Mouse (Mus musculus) forebrain, embryonic 12.5 days (tissue): Measurements from ENCODE around the gene Pdhx. TPM values are rescaled to one million over a fixed set of nuclear protein-coding genes. Genes with fewer than 3 reads are reported as not detected.

Experiments used
- ATAC-seq: fragments of 200-750 bp; cut with Nextera tagmentation; 2 replicates; pipeline ENCODE4 v1.8.0; 2017; ENCODE audit warnings: moderate TSS enrichment; ENCODE audit not compliant: low FRiP score
- H3K27ac ChIP-seq: fragments of 300-500 bp; sonication (generic); 2 replicates; pipeline ENCODE4 v1.5.1; 2016; ENCODE audit warnings: mild to moderate bottlenecking
- H3K27me3 ChIP-seq: fragments of 300-500 bp; sonication (generic); 2 replicates; pipeline ENCODE4 v1.6.1; 2016; ENCODE audit warnings: mild to moderate bottlenecking
- H3K36me3 ChIP-seq: fragments of 300-500 bp; sonication (generic); replicated peaks from 2 replicates; pipeline ENCODE4 v1.6.1; 2016; ENCODE audit warnings: mild to moderate bottlenecking
- H3K4me1 ChIP-seq: fragments of 300-500 bp; sonication (generic); 2 replicates; pipeline ENCODE4 v1.6.1; 2016
- H3K4me2 ChIP-seq: fragments of 300-500 bp; sonication (generic); 2 replicates; pipeline ENCODE4 v1.6.1; 2016; ENCODE audit warnings: mild to moderate bottlenecking, moderate library complexity
- H3K4me3 ChIP-seq: fragments of 300-500 bp; sonication (generic); replicated peaks from 2 replicates; pipeline ENCODE4 v1.5.1; 2016; ENCODE audit warnings: mild to moderate bottlenecking
- H3K9ac ChIP-seq: fragments of 300-500 bp; sonication (generic); 2 replicates; pipeline ENCODE4 v1.6.1; 2016; ENCODE audit warnings: mild to moderate bottlenecking
- H3K9me3 ChIP-seq: fragments of 300-500 bp; sonication (generic); 2 replicates; pipeline ENCODE4 v1.6.1; 2016
- WGBS: fragments of 180-500 bp; shearing (Covaris S2); methylation state at CpG from one replicate; pipeline ENCODE4 v1.1.7; 2016; 5-methylcytosine and 5-hydroxymethylcytosine counted together
- polyA plus RNA-seq: library from polyadenylated mRNA; unstranded; fragments of >200 nt; fragmentation: Nextera tagmentation; extraction: Ambion mirVana; gene quantifications from 2 replicates; pipeline ENCODE4 v1.2.1, GENCODE M21; 2016

The Pdhx gene
- 47.8 and 48.9 TPM in 2 replicates for polyA plus RNA-seq

DNA sequence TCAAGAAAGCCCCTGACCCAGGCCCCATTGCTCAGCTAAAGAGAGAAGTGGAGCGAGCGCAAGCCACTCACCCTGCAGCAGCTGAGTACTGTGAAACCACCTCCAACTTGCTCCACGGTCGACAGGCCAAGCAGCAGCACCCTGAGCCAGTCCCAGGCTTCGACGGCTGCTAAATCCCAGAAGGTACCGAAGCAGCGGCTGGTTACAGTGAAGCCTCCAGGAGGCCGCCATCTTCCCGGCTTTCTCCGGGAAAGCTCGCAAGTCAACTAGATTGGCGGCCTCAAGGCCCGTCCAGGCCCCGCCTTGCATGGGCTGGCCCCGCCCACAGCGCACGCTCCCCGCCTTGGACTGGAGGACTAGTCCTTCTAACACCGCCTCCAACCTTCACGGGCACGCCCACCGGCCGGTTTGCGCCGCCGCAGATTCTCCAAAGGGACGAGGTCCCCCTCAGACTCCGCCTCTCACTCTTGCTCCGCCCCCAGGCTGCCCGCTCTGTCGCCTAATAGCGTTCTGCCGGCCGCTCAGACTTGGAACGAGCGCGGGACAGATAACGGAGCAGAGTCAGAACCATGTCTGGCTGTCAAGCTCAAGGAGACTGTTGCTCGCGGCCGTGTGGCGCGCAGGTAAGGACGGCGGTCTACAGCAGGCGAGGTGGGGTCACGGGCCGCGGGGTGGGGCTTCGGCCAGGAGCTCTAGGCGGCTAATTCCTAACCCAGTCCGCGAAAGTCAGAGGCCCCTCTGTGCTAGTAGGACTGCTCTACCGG, at the start of gene Pdhx, which contains the start of gene Apip:
TSS of gene Pdhx (minus strand) at position 295 of the 764 bp plus-strand sequence.
TSS of gene Apip (plus strand) at position 457 of the 764 bp plus-strand sequence.
- Histone ChIP-seq H3K27ac (peak within 1 kb of the TSS; percentile 70), H3K4me1 (peaks cover 17% of the 10 kb centered on the region), H3K36me3 (no peaks in the 10 kb centered on the region), H3K27me3 (no peaks in the 10 kb centered on the region), H3K4me3 (peak within 1 kb of the TSS; percentile 80), H3K9ac (peak within 1 kb of the TSS; percentile 78), H3K4me2 (peak within 1 kb of the TSS; percentile 66), H3K9me3 (no peaks in the 10 kb centered on the region)
- ATAC-seq = peak; percentile 100
- WGBS = under 1% methylated on average over 55 of the region's 55 CpGs

DNA sequence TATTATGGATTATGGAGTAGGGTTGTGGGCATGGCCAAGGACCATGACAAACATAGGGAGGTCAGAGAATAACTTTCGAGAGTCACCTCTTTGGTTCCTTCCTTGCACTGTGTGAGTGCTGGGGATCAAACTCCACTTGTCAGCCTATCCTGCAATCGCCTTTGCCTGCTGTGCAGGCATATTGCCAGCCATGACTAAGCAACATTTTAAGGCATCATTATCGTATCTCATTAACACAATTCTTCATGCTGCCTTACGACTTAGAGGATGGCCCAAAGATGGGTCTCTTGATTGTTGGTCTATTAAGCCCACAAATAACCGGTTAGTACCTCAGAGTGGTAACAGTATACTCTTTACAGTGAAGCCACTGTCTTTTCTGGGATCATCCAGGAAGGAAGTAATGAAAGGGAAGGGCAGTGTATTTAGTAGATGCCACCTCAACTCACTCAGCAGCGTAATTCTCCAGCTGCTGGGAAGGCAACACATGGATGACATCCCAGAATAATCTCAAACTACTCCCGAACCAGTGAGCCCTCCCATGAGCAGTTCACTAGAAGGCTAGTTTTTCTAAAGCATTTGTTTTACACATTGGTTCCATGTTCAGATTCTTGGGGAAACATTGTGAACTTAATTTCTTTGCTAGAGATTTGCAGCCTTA, 46.0 kb upstream of the Pdhx start:
- Histone ChIP-seq H3K27ac (no peak overlapping the region), H3K9me3 (no peaks in the 10 kb centered on the region), H3K27me3 (no peaks in the 10 kb centered on the region), H3K4me1 (peaks cover 6% of the 10 kb centered on the region), H3K4me3 (no peak overlapping the region), H3K9ac (no peak overlapping the region), H3K4me2 (no peak overlapping the region), H3K36me3 (no peaks in the 10 kb centered on the region)
- ATAC-seq = no peak
- WGBS = 78% methylated on average over 7 of the region's 7 CpGs

- no peaks in the 10 kb centered on the region for H3K36me3 ChIP-seq
- peak overlapping the region; percentile 27; the same call in 1 of the 2 replicates for H3K27ac ChIP-seq
- no peaks in the 10 kb centered on the region for H3K9me3 ChIP-seq
- 57% methylated on average over 6 of the region's 6 CpGs for WGBS
- H3K4me3 ChIP-seq = no peak overlapping the region
- no peak overlapping the region for H3K4me2 ChIP-seq
- no peak overlapping the region for H3K9ac ChIP-seq
- peaks cover 6% of the 10 kb centered on the region for H3K4me1 ChIP-seq
- H3K27me3 ChIP-seq = no peaks in the 10 kb centered on the region
- no peak for ATAC-seq
Observed at GRCm38 (mm10) chr2:103118324-103119196, 45.2 kb upstream of the Pdhx start.

- no peaks in the 10 kb centered on the region for H3K36me3 ChIP-seq
- H3K27me3 ChIP-seq = no peaks in the 10 kb centered on the region
- WGBS = 88% methylated on average over 5 of the region's 5 CpGs
Observed at GRCm38 (mm10) chr2:103117212-103117611, 43.9 kb upstream of the Pdhx start.

GRCm38 (mm10) chr2:103111669-103112068, 38.4 kb upstream of the Pdhx start:
- Histone ChIP-seq H3K4me3 (no peak overlapping the region), H3K9ac (no peak overlapping the region), H3K27ac (no peak overlapping the region), H3K4me1 (no peaks in the 10 kb centered on the region), H3K27me3 (no peaks in the 10 kb centered on the region), H3K4me2 (no peak overlapping the region), H3K36me3 (no peaks in the 10 kb centered on the region), H3K9me3 (no peaks in the 10 kb centered on the region)
- WGBS = 66% methylated on average over 8 of the region's 8 CpGs
- ATAC-seq = no peak

More at GRCm38 (mm10) chr2:103117212-103117611, 43.9 kb upstream of the Pdhx start:
- Histone ChIP-seq H3K4me2 (no peak overlapping the region), H3K4me3 (no peak overlapping the region), H3K9me3 (no peaks in the 10 kb centered on the region), H3K4me1 (peaks cover 6% of the 10 kb centered on the region), H3K9ac (no peak overlapping the region), H3K27ac (no peak overlapping the region)
- ATAC-seq = no peak

DNA sequence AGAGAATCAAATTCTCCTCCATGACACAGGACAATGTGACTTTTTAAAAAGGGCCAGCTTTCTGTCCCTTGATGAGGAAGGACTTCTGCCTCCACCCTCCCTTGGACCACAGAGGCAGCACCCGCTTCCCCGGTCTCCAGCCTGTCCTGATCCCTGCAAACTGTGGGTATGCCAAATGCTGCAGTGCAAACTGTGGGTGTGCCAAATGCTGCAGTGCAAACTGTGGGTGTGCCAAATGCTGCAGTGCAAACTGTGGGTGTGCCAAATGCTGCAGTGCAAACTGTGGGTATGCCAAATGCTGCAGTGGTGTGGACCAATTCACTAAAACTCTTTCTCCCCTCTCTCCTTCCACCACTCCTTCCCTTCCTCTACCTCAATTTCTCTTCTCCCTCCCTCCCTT, 32.9 kb upstream of the Pdhx start:
- Histone ChIP-seq H3K4me3 (no peak overlapping the region), H3K36me3 (no peaks in the 10 kb centered on the region), H3K27ac (no peak overlapping the region), H3K27me3 (no peaks in the 10 kb centered on the region), H3K4me2 (no peak overlapping the region), H3K4me1 (no peaks in the 10 kb centered on the region), H3K9me3 (no peaks in the 10 kb centered on the region), H3K9ac (no peak overlapping the region)
- WGBS = 92% methylated on average over 2 of the region's 2 CpGs
- no peak for ATAC-seq

- no peak overlapping the region for H3K4me2 ChIP-seq
- ATAC-seq = no peak
- no peaks in the 10 kb centered on the region for H3K27me3 ChIP-seq
- H3K27ac ChIP-seq = no peak overlapping the region
- no peaks in the 10 kb centered on the region for H3K4me1 ChIP-seq
- no peaks in the 10 kb centered on the region for H3K36me3 ChIP-seq
- H3K9ac ChIP-seq = no peak overlapping the region
- H3K9me3 ChIP-seq = no peaks in the 10 kb centered on the region
- WGBS = 81% methylated on average over 5 of the region's 5 CpGs
- H3K4me3 ChIP-seq = no peak overlapping the region
Observed at GRCm38 (mm10) chr2:103102595-103102994, 29.3 kb upstream of the Pdhx start.

DNA sequence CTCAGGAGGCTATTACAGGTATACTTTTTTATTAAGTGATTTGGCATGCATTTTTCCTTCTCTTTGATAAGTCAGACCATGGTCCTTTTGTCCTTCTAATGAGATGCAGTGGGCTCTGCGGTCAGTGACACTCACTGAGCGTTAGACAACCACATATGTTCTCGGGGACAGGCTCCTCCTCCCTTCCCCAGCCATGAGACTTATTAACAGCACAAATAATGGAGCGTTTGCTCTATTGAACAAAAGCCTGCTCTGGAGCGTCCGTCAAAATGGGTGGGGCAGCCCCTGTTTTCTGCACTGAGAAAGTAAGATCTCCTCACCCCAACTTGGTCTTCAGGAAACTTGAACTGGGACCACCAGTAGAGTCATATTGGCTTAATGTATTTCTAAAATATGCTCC, 16.2 kb upstream of the Pdhx start:
- 44% methylated on average over 6 of the region's 6 CpGs for WGBS
- Histone ChIP-seq H3K4me3 (no peak overlapping the region), H3K9me3 (no peaks in the 10 kb centered on the region), H3K9ac (no peak overlapping the region), H3K27me3 (no peaks in the 10 kb centered on the region), H3K4me2 (no peak overlapping the region), H3K36me3 (peaks cover 23% of the 10 kb centered on the region), H3K4me1 (peaks cover 3% of the 10 kb centered on the region; the same call in 1 of the 2 replicates), H3K27ac (no peak overlapping the region)
- ATAC-seq = no peak

DNA sequence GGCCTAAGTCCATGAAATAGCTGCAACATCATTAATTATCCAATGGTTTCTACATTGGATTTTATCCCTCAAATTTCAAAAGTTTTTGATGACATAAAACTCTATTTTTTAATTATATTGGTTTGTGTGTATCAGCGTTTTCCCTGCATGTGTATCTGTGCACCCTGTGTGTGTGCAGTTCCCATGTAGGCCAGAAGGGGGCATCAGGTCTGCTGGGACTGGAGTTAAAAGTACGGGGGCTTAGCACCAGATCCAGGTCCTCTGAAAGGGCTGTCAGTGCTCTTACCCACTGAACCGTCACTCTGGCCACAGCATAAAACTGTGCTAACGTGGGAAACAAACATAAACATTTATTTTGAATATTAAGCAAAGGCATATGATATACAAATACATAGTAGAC, 14.8 kb upstream of the Pdhx start:
- 94% methylated on average over 4 of the region's 4 CpGs for WGBS

GRCm38 (mm10) chr2:103086432-103086831, 13.1 kb upstream of the Pdhx start:
- no peak overlapping the region for H3K4me3 ChIP-seq
- no peak overlapping the region for H3K27ac ChIP-seq
- no peak overlapping the region for H3K9ac ChIP-seq
- no peak overlapping the region for H3K4me2 ChIP-seq
- H3K36me3 ChIP-seq = peaks cover 11% of the 10 kb centered on the region
- 7% methylated on average over 1 of the region's 1 CpGs for WGBS
- H3K4me1 ChIP-seq = peaks cover 3% of the 10 kb centered on the region; the same call in 1 of the 2 replicates
- no peaks in the 10 kb centered on the region for H3K27me3 ChIP-seq
- ATAC-seq = no peak
- no peaks in the 10 kb centered on the region for H3K9me3 ChIP-seq

More for the DNA sequence above, 14.8 kb upstream of the Pdhx start:
- Histone ChIP-seq H3K36me3 (peaks cover 11% of the 10 kb centered on the region), H3K4me3 (no peak overlapping the region), H3K27ac (no peak overlapping the region), H3K9ac (no peak overlapping the region), H3K4me2 (no peak overlapping the region), H3K4me1 (peaks cover 3% of the 10 kb centered on the region; the same call in 1 of the 2 replicates), H3K9me3 (no peaks in the 10 kb centered on the region), H3K27me3 (no peaks in the 10 kb centered on the region)
- ATAC-seq = no peak

- Histone ChIP-seq H3K4me1 (peaks cover 3% of the 10 kb centered on the region; the same call in 1 of the 2 replicates), H3K9ac (no peak overlapping the region), H3K4me3 (no peak overlapping the region), H3K4me2 (no peak overlapping the region), H3K27ac (no peak overlapping the region), H3K27me3 (no peaks in the 10 kb centered on the region), H3K36me3 (peaks cover 11% of the 10 kb centered on the region), H3K9me3 (no peaks in the 10 kb centered on the region)
- no peak for ATAC-seq
- 81% methylated on average over 10 of the region's 10 CpGs for WGBS
Observed at GRCm38 (mm10) chr2:103085633-103086032, 12.3 kb upstream of the Pdhx start.

DNA sequence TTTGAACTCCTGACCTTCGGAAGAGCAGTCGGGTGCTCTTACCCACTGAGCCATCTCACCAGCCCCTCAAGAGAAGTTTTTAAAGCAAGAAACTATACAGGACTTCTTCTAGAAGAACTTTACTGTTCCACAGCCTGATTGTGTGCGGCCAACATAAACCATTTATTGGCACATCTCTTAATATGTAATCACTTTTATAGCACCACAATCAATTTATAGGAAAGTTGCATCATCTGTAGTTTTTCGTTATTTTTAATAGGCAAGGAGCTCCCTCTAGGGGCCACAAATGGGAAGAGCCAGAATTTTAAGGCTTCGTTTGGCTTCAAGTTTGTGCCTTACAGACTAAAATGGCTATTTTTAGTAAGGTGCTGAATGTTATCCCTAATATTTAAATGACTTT, 11.1 kb upstream of the Pdhx start:
- no peak overlapping the region for H3K27ac ChIP-seq
- H3K4me1 ChIP-seq = peaks cover under 1% of the 10 kb centered on the region; the same call in 1 of the 2 replicates
- H3K4me3 ChIP-seq = no peak overlapping the region
- peaks cover 11% of the 10 kb centered on the region for H3K36me3 ChIP-seq
- ATAC-seq = no peak
- H3K9me3 ChIP-seq = no peaks in the 10 kb centered on the region
- H3K27me3 ChIP-seq = no peaks in the 10 kb centered on the region
- 65% methylated on average over 5 of the region's 5 CpGs for WGBS
- no peak overlapping the region for H3K4me2 ChIP-seq
- no peak overlapping the region for H3K9ac ChIP-seq
